Mouse (Mus musculus): ENCODE results near the gene Pald1. TPM values are rescaled to one million over a fixed set of nuclear protein-coding genes. Genes with fewer than 3 reads are reported as not detected.

Pald1 gene
- polyA plus RNA-seq, 1 experiment, result 13.5 TPM

- DNase-seq (ENCODE audit: extremely low spot score in 1 of 2, low spot score in 1 of 2), result peak in 1 of 2 experiments; percentile 66
Measured at GRCm38 (mm10) chr10:61294242-61294641, 89.1 kb downstream of the Pald1 start.

DNA sequence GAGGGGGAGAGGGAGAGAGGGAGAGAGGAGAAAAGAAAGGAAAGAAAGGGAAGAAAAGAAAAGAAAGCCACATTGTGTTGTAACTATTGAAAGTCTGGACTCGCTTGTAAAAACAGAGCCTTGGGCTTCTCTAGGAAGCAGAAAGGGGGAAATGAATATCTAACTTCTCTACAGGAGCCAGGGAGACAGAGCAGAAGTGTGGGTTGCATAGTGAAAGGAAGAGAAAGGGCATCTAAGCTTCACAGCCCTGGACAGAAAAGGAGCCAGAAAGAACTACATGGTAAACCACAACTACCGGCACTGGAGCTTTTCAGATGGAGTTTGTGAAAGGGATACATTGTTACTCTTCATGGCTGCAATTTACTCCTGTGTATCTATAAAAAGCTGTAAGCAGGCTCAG is 92.9 kb downstream of the Pald1 start:
- DNase-seq (ENCODE audit: extremely low spot score in 1 of 2, low spot score in 1 of 2), result no peak

DNA sequence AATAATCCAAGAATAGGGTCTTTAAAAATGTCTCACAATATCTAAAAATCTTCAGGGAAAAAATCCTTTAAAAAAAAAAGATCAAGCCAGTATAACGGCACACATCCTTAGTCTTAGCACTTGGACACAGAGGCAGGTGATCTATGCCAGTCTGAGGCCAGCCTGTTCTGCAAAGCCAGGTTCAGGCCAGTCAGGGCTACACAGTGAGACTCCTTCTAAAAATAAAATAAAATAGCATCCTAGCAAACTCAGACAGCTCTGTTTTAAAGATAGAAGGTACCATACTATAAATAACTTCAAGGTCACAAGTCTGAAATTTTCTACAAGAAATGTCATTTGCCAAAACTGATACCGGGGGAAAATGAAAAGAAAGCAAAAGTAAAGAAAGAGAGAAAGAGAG is 93.3 kb downstream of the Pald1 start:
- DNase-seq (ENCODE audit: extremely low spot score in 1 of 2, low spot score in 1 of 2), result no peak

DNA sequence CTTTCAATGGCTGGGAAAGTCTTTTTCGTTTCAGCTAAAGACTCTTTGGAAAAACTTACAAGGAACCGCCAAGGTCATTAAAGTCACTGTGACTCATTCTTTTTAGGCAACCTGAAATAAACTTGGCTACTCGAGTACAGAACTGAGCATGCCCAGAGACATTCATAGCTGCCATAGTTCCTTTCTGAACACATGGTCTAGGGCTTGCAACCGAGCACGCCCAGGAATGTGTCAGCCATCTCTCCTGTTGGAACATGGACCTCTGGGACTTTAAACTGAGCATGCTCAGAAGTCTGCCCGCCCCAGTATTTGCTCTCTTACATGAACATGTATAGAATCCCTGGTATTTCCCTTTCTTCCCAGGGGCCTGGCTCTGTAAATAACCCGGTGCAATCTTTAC is 97.1 kb downstream of the Pald1 start:
- no peak for DNase-seq (ENCODE audit: extremely low spot score in 1 of 2, low spot score in 1 of 2)

DNA sequence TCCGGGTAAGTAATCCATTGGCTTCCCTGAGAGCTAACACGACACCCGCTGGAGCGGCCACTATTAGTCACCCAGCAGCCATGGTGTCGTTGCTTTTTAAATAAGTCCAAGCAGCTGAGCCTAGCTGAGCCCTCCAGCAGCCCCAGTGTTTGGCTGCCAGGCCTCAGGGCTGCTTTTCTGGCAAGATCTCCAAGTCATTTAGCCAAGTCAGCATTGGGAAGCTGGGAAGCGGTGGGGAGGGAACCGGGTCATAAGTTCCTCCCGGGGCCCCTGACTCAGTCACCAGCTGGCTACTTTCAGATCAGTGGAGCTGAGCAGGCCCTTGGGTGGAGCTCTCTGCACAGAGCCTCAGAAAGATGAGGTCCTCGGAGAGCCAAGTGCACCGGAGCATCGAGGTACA is 98.1 kb downstream of the Pald1 start:
- no peak for DNase-seq (ENCODE audit: extremely low spot score in 1 of 2, low spot score in 1 of 2)

- no peak for DNase-seq (ENCODE audit: extremely low spot score in 1 of 2, low spot score in 1 of 2)
Measured at GRCm38 (mm10) chr10:61284309-61284708, 99.0 kb downstream of the Pald1 start.

DNA sequence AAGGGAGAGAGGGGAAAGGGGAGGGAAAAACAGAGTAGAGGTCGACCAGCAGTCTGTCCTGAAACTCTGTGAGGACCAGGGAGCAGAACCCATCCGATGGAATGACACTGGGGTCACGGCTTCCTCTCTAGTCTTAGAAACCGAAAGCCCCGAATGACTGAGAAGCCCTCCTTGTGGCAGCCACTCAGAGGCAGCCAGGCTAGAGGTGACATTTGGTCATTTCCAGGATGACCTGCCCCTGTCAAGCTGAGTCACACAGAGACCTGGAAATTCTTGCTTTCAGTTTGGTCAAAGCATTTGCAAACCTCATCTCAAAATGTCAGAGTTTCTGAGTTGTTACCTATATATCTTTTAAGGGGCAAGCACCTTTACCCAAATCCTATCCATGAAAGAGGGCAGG is 102.2 kb downstream of the Pald1 start:
- no peak for DNase-seq (ENCODE audit: extremely low spot score in 1 of 2, low spot score in 1 of 2)

- DNase-seq (ENCODE audit: extremely low spot score in 1 of 2, low spot score in 1 of 2), result no peak
Measured at GRCm38 (mm10) chr10:61277918-61278674, 105.2 kb downstream of the Pald1 start.

GRCm38 (mm10) chr10:61277051-61277450 is 106.3 kb downstream of the Pald1 start:
- DNase-seq (ENCODE audit: extremely low spot score in 1 of 2, low spot score in 1 of 2), result no peak

GRCm38 (mm10) chr10:61275669-61276110 is 107.6 kb downstream of the Pald1 start:
- DNase-seq (ENCODE audit: extremely low spot score in 1 of 2, low spot score in 1 of 2), result peak in 1 of 2 experiments; percentile 32

- DNase-seq (ENCODE audit: extremely low spot score in 1 of 2, low spot score in 1 of 2), result no peak
Measured at GRCm38 (mm10) chr10:61274532-61274931, 108.8 kb downstream of the Pald1 start.

- DNase-seq (ENCODE audit: extremely low spot score in 1 of 2, low spot score in 1 of 2), result no peak
Measured at GRCm38 (mm10) chr10:61273844-61274215, 109.5 kb downstream of the Pald1 start.

DNA sequence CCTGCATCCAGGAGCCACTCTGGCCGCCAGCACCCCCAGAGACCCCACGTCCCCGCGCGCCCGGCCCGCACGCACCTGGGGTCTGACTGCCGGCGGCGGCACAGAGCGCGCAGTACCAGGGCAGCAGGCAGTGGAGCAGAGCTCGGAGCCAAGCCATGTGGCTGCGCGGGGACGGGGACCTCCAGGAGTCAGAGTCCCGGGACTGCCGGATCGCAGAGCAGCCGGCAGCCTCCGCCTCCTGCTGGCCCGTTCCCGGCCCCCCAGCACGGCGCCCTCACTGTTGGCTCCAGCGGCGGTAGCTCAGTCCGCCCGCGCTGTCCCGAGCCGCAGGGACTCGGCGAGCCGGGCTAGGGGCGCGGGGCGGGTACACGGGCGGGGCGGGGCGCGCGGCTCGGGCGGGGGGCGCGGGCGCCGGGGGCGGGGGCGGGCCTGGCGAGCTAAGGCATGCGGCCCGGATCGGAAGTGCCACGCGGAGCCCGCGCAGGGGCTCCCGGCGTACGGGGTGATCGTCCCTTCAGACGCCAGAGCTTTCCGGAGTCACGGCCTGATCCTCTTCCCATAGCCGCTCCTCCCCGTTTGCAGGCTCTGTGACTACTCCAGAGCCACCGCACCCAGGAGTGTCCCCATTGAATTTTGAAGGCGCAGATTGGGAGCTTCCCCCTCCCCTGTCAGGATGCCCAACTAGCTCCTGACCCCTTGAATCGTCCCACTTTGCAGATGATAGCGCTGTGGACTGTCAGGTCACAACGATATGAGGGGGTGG is 110.1 kb downstream of the Pald1 start, which contains the start of gene Adamts14:
TSS of gene Adamts14 (minus strand) at position 358 of the 763 bp plus-strand sequence.
- no peak for DNase-seq (ENCODE audit: extremely low spot score in 1 of 2, low spot score in 1 of 2)

DNA sequence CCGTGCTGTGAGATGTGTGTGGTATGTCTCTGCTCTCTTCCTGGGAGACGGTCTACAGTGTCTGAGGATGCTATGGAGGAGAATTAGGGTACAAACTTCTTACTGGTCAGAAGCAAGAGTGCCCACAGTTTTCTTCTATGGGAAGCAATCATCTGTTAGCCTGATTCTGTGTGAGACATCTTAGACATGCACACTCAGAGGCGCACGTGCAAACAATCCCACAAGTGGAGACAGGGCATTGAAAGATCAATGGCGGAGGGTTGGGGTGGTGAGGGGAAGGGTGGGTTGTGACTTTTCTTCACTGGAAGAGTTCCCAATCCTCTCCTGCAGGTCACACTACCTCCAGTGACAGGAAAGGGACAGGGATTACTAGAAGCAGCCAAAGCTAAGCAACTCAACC is 110.7 kb downstream of the Pald1 start:
- no peak for DNase-seq (ENCODE audit: extremely low spot score in 1 of 2, low spot score in 1 of 2)

GRCm38 (mm10) chr10:61272089-61272626 is 111.2 kb downstream of the Pald1 start:
- no peak for DNase-seq (ENCODE audit: extremely low spot score in 1 of 2, low spot score in 1 of 2)

Other genes starting within 250 kb of the Pald1 start
- gene Sgpl1, start 235.8 kb downstream of the Pald1 start, polyA plus RNA-seq (2012; rRNA removed), result 35.2 and 40.8 TPM in 2 replicates
- 3.9 and 4.7 TPM in 2 replicates for gene Tbata, start 211.6 kb downstream of the Pald1 start, polyA plus RNA-seq (2012; rRNA removed)
- gene Adamts14, start 110.1 kb downstream of the Pald1 start, polyA plus RNA-seq (2012; rRNA removed), result 0.38 and 0.50 TPM in 2 replicates
- 0.10 and 0.38 TPM in 2 replicates for gene Prf1, start 85.7 kb downstream of the Pald1 start, polyA plus RNA-seq (2012; rRNA removed)
- gene Nodal, start 34.4 kb upstream of the Pald1 start, polyA plus RNA-seq (2012; rRNA removed), result 0.38 and 0.70 TPM in 2 replicates
- gene Eif4ebp2, start 69.1 kb upstream of the Pald1 start, polyA plus RNA-seq (2012; rRNA removed), result 27.3 and 28.9 TPM in 2 replicates
- gene Lrrc20, start 92.3 kb upstream of the Pald1 start, polyA plus RNA-seq (2012; rRNA removed), result 20.3 and 22.3 TPM in 2 replicates
- 1.3 and 1.4 TPM in 2 replicates for gene Npffr1, start 212.0 kb upstream of the Pald1 start, polyA plus RNA-seq (2012; rRNA removed)